Mouse (Mus musculus) forebrain, postnatal 0 days (tissue): ENCODE results near the gene Pick1. TPM values are rescaled to one million over a fixed set of nuclear protein-coding genes. Genes with fewer than 3 reads are reported as not detected.

Experiments used
- ATAC-seq: fragments of 200-750 bp; cut with Nextera tagmentation; 2 replicates; pipeline ENCODE4 v1.8.0; 2017; ENCODE audit warnings: mild to moderate bottlenecking, moderate library complexity
- DNase-seq: peaks from one replicate; pipeline ENCODE4 v3.0.0-alpha.2; 2015
- H3K27ac ChIP-seq: fragments of 300-500 bp; sonication (generic); 2 replicates; pipeline ENCODE4 v1.5.1; 2014; ENCODE audit warnings: low read depth, mild to moderate bottlenecking, antibody characterized with exemption, low read length, moderate library complexity, mixed read lengths
- H3K27me3 ChIP-seq: fragments of 300-500 bp; sonication (generic); 2 replicates; pipeline ENCODE4 v1.6.1; 2014; ENCODE audit warnings: mild to moderate bottlenecking, low read length, mixed read lengths; ENCODE audit not compliant: insufficient read depth
- H3K36me3 ChIP-seq: fragments of 300-500 bp; sonication (generic); 2 replicates; pipeline ENCODE4 v1.6.1; 2014; ENCODE audit warnings: mild to moderate bottlenecking, moderate library complexity; ENCODE audit not compliant: insufficient read depth
- H3K4me1 ChIP-seq: fragments of 300-500 bp; sonication (generic); 2 replicates; pipeline ENCODE4 v1.6.1; 2014; ENCODE audit warnings: antibody characterized with exemption; ENCODE audit not compliant: insufficient read depth
- H3K4me2 ChIP-seq: fragments of 300-500 bp; sonication (generic); 2 replicates; pipeline ENCODE4 v1.6.1; 2014; ENCODE audit warnings: low read depth, mild to moderate bottlenecking, moderate library complexity
- H3K4me3 ChIP-seq: fragments of 300-500 bp; sonication (generic); 2 replicates; pipeline ENCODE4 v1.5.1; 2014; ENCODE audit warnings: low read depth, low read length, mixed read lengths
- H3K9ac ChIP-seq: fragments of 300-500 bp; sonication (generic); 2 replicates; pipeline ENCODE4 v1.6.1; 2014; ENCODE audit warnings: mild to moderate bottlenecking
- H3K9me3 ChIP-seq: fragments of 300-500 bp; sonication (generic); 2 replicates; pipeline ENCODE4 v1.6.1; 2016; ENCODE audit warnings: low read length
- CTCF ChIP-seq: sonication (generic); IDR thresholded peaks from 2 replicates; pipeline ENCODE4 v1.5.1; 2016; ENCODE audit warnings: antibody characterized with exemption, control low read depth, low read depth
- WGBS: fragments of 180-500 bp; shearing (Covaris S2); extraction: QIAGEN DNeasy Blood & Tissue Kit; methylation state at CpG from one replicate; pipeline ENCODE4 v1.1.7; 2014; 5-methylcytosine and 5-hydroxymethylcytosine counted together
- polyA plus RNA-seq: library from polyadenylated mRNA; unstranded; fragments of >200 nt; fragmentation: Nextera tagmentation; extraction: Ambion mirVana; gene quantifications from 2 replicates; pipeline ENCODE4 v1.2.1, GENCODE M21; 2015
- total RNA-seq: library from RNA; depleted of rRNA; stranded (reverse); fragments of >200 nt; gene quantifications from 2 replicates; pipeline ENCODE4 v1.2.3, GENCODE M21; 2014

Gene Pick1
- total and polyA plus RNA-seq, 2 experiments from 2014 or later = 72.7 to 84.7 TPM

GRCm38 (mm10) chr15:79281389-79281788 is 52.4 kb downstream of the Pick1 start:
- H3K4me2 ChIP-seq = no peak overlapping the region
- no peaks in the 10 kb centered on the region for H3K4me1 ChIP-seq
- no peak overlapping the region for H3K27ac ChIP-seq
- 85% methylated on average over 1 of the region's 1 CpGs for WGBS
- no peaks in the 10 kb centered on the region for H3K9me3 ChIP-seq
- no peak overlapping the region for H3K9ac ChIP-seq
- TF ChIP-seq CTCF = no peak
- no peaks in the 10 kb centered on the region for H3K36me3 ChIP-seq
- ATAC-seq = no peak
- DNase-seq = no peak
- no peak overlapping the region for H3K4me3 ChIP-seq
- H3K27me3 ChIP-seq = no peaks in the 10 kb centered on the region

DNA sequence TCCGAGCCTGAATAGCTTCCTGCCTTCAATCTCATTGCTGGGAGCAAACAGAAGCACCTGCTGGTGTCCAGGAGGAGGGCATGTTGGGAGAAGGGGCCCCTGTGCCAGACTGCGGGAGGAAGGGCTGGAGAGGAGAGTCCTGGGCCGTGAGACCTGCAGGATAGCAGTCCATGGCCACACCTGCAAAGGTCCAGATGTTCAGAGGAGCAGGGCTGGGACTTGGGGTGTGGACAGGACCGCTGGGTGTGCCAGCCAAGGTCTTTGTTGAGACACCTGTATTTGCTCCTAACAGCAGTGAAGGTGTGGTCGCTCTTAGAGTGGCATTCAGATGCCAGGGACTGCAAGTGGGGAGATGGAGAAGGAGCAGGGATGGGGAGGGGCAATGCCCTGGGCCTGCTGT is 53.5 kb downstream of the Pick1 start:
- DNase-seq = no peak

GRCm38 (mm10) chr15:79283371-79283770 is 54.4 kb downstream of the Pick1 start:
- ATAC-seq (no peak), DNase-seq (no peak)
- WGBS = 89% methylated on average over 4 of the region's 4 CpGs
- Histone ChIP-seq H3K36me3 (no peaks in the 10 kb centered on the region), H3K27me3 (no peaks in the 10 kb centered on the region), H3K4me3 (no peak overlapping the region), H3K9me3 (no peaks in the 10 kb centered on the region), H3K9ac (no peak overlapping the region), H3K4me1 (no peaks in the 10 kb centered on the region), H3K27ac (no peak overlapping the region), H3K4me2 (no peak overlapping the region)
- no peak for TF ChIP-seq CTCF

More for the DNA sequence above, 53.5 kb downstream of the Pick1 start:
- TF ChIP-seq CTCF = no peak
- Histone ChIP-seq H3K4me1 (no peaks in the 10 kb centered on the region), H3K36me3 (no peaks in the 10 kb centered on the region), H3K27me3 (no peaks in the 10 kb centered on the region), H3K4me2 (no peak overlapping the region), H3K4me3 (no peak overlapping the region), H3K27ac (no peak overlapping the region), H3K9ac (no peak overlapping the region), H3K9me3 (no peaks in the 10 kb centered on the region)
- 79% methylated on average over 5 of the region's 5 CpGs for WGBS
- no peak for ATAC-seq

- H3K4me3 ChIP-seq = no peak within 1 kb of the TSS
- no peaks in the 10 kb centered on the region for H3K9me3 ChIP-seq
- TF ChIP-seq CTCF = no peak
Observed at GRCm38 (mm10) chr15:79285399-79285798, 56.4 kb downstream of the Pick1 start, which contains the start of gene Baiap2l2. TSS of gene Baiap2l2 (minus strand) at chr15:79285537.

DNA sequence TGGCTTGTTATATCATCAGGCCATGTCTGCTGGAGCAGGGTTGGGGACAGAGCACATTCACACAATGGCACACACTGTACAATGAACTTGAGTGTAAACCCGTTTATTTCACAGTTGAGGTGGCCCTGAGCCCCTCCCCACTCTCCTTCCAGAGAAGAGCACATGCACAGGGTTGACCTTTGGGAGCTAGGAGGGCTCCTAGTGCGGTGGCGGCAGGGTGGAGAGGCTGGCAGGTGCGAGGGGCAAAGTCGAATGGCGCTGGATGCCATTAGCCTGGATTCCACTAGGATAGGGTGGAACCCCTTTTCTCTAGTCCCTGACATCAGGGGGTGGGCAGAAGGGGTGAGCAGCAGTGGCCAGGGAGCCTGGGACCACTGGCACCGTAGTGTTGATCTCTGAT is 57.2 kb downstream of the Pick1 start:
- no peak for TF ChIP-seq CTCF
- no peaks in the 10 kb centered on the region for H3K9me3 ChIP-seq
- no peak overlapping the region for H3K4me2 ChIP-seq
- H3K9ac ChIP-seq = no peak overlapping the region
- WGBS = 86% methylated on average over 7 of the region's 7 CpGs
- no peak overlapping the region for H3K4me3 ChIP-seq
- no peaks in the 10 kb centered on the region for H3K27me3 ChIP-seq
- no peak overlapping the region for H3K27ac ChIP-seq
- DNase-seq (no peak), ATAC-seq (no peak)
- no peaks in the 10 kb centered on the region for H3K36me3 ChIP-seq
- no peaks in the 10 kb centered on the region for H3K4me1 ChIP-seq

More at GRCm38 (mm10) chr15:79285399-79285798, 56.4 kb downstream of the Pick1 start, which contains the start of gene Baiap2l2:
- Histone ChIP-seq H3K9ac (no peak within 1 kb of the TSS), H3K4me2 (no peak within 1 kb of the TSS), H3K4me1 (no peaks in the 10 kb centered on the region), H3K27ac (no peak within 1 kb of the TSS), H3K27me3 (no peaks in the 10 kb centered on the region), H3K36me3 (no peaks in the 10 kb centered on the region)
- ATAC-seq (no peak), DNase-seq (no peak)
- WGBS = 77% methylated on average over 10 of the region's 10 CpGs

- H3K9ac ChIP-seq = no peak overlapping the region
- no peak overlapping the region for H3K27ac ChIP-seq
- H3K4me3 ChIP-seq = no peak overlapping the region
- no peak overlapping the region for H3K4me2 ChIP-seq
- no peak for TF ChIP-seq CTCF
- H3K4me1 ChIP-seq = no peaks in the 10 kb centered on the region
- WGBS = 83% methylated on average over 7 of the region's 7 CpGs
- no peak for ATAC-seq
- no peaks in the 10 kb centered on the region for H3K36me3 ChIP-seq
- H3K27me3 ChIP-seq = no peaks in the 10 kb centered on the region
- DNase-seq = no peak
- H3K9me3 ChIP-seq = no peaks in the 10 kb centered on the region
Observed at GRCm38 (mm10) chr15:79287091-79287490, 58.1 kb downstream of the Pick1 start.

DNA sequence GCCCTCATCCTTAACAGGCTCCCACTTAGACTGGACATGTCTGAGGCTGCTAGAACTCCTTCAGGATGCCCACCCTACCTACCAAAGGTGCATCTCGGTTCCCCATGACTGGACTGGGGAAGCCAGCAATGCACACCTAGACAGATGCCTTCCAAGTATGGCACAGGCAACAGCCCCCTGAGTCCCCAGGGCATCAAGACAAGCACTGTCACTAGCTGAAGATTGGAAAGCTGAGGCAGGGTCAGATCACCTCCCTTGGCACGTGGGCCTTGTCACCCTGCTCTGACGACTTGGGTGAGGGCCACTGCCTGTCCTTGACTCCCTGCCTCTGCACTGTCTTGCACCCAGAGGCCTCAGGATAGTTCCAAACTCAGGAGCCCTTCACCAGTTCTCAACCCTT is 59.4 kb downstream of the Pick1 start:
- ATAC-seq (no peak), DNase-seq (no peak)
- no peaks in the 10 kb centered on the region for H3K9me3 ChIP-seq
- no peak for TF ChIP-seq CTCF
- H3K4me1 ChIP-seq = no peaks in the 10 kb centered on the region
- 81% methylated on average over 3 of the region's 3 CpGs for WGBS
- H3K27me3 ChIP-seq = no peaks in the 10 kb centered on the region
- no peak overlapping the region for H3K4me3 ChIP-seq
- H3K36me3 ChIP-seq = no peaks in the 10 kb centered on the region
- H3K9ac ChIP-seq = no peak overlapping the region
- no peak overlapping the region for H3K27ac ChIP-seq
- no peak overlapping the region for H3K4me2 ChIP-seq
